Comparison of ENCODE assay signal across 10 mouse cellular contexts in the genomic region with DNA sequence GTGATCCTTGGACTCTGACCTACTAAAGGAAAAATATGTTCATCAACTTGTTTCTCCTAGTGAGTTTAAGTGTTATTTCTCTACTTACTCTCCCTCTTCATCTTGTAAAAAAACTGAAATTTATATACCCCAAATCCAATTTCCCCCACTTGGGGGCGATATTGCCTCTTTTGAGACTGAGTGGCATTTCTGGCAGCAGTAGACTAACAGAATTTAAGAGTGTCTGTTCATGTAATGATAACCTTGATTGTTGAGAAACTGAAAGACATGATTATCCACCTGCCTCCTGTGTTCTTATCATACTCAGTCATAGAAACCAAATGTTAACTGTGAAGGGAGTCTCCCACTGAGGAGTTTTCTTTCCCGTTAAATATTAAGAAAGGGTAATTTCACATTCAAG.
A peak's percentile ranks its signal among the peaks of the same experiment; 100 is the strongest.
DNase-seq lines count a peak whose midpoint lies in the region.
"Had no signal": no experiment of that assay in that cellular context is flagged by ENCODE, and none has a peak within 500 bp of the region (broad histone marks: within the 10 kb centered on the region; RNA-seq: fewer than 3 reads in every experiment).

No protein-coding gene starts in this region.

- intact Hi-C loops in left cerebral cortex, postnatal 36 days (cut with DNase I) = no loop called here

- peak; percentile 8 to 23 for DNase-seq in frontal cortex, postnatal 36 days (ENCODE audit: low spot score in 2 of 2)
- no peak for DNase-seq in frontal cortex, postnatal 14 days (ENCODE audit: low spot score in 2 of 2)
- DNase-seq in left cerebral cortex, adult 18-20 months (ENCODE audit: low spot score in 2 of 2) = peak; percentile 2 to 36
- DNase-seq in left cerebral cortex, postnatal 36 days (ENCODE audit: low spot score in 2 of 2) = no peak
- DNase-seq in ES-CJ7 (ENCODE audit: low read depth, low spot score) = peak; percentile 11
- peak; percentile 21 for DNase-seq in R1 (ENCODE audit: low read depth, low spot score)
- DNase-seq in thymus, postnatal 4 days = no peak
- DNase-seq: adrenal gland, postnatal 25 days; liver, postnatal 0 days; lung, postnatal 4 days had no signal

Comparison
In these comparisons a context has a peak if more than half of its experiments do, and no peak if none do; other contexts are left out.
1. DNase-seq: peak in frontal cortex, postnatal 36 days (2 of 2), left cerebral cortex, adult 18-20 months (2 of 2), ES-CJ7 (single experiment) and R1 (single experiment); none in frontal cortex, postnatal 14 days (0 of 2), left cerebral cortex, postnatal 36 days (0 of 2) and thymus, postnatal 4 days (single experiment).